Mouse (Mus musculus): Measurements from ENCODE around the gene Sorcs1. TPM values are rescaled to one million over a fixed set of nuclear protein-coding genes. Genes with fewer than 3 reads are reported as not detected.

Sorcs1 gene
- total RNA-seq, 2 experiments from 2014 or later: 0.43 to 0.56 TPM

DNA sequence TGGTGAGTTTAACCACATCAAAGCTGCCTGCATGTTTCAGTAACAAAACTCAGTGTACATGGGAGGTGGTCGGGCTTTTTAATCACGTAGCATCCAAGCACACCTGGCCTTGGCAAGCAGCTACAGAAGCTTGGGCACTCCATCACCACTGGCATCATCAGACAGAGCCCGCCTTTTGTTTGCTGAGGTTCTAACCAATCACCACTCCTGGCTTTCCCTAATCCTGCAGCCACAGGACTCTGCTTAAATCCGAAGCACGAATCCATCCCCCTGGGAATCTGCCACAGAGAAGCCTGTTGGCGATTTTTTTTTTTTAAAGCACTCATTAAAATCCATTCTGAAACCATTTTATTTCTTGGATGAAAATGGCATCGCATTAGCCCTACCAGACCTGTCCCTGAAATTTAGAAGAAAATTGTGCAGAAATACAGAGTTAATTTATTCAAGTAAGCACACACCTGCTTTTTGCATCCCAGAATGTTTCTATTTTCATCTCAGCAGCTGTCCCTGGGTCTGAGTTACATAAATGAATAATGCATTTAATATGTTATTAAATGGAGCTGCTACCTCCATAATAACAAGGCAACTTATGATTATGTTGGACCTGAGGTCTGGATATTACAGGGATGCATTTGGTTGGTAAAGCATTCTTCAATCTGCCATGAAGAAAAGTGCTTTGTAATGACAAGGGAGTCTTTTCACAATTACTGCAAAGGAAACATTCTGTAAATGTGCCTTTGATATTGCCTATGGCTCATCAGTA lies 463.8 kb downstream of the Sorcs1 start:
- no peak for DNase-seq

- DNase-seq: no peak
Measured at GRCm38 (mm10) chr19:50210456-50210855, 468.0 kb downstream of the Sorcs1 start.

DNA sequence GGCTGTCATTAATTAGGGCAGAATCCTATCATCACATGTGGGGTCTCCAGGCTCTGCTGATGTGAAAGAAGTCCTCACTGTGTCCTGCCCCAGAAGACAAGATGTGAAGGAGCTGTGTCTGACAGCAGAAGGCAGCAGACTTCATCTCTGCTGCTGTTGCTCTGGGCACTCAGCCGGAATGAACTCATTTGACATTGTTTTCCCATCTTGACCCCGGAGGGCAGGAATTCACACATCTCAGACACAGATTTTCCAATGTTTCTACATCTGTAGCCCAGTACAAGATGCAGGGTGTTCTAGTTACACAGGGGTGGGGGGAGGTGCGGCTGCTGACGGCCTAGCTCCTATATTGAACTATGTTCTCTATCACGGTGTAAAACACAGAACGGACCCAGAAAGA lies 474.1 kb downstream of the Sorcs1 start:
- DNase-seq: no peak

DNA sequence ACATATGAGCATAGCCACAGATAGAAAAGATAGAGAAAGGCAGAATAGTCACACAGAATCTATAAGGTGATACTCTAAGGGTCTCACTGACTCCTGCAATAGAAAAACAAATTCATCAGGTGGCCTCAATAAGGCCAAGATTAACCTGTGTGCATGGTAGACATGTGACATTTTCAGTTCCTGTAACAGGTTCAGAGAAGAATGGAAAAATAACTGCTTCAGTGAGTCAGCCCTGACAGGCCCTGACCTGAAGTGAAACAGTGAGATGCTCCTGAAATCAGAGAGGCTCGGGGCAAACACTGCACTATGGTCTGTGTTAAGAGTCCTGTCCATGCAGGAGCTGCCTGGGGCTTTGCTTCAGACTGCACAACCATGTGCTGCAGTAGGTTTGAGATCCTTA lies 481.9 kb downstream of the Sorcs1 start:
- no peak for DNase-seq

- DNase-seq: peak in 1 of 2 experiments; percentile 3
Measured at GRCm38 (mm10) chr19:50185769-50186715, 492.4 kb downstream of the Sorcs1 start.

- DNase-seq: peak; percentile 17 to 40
Measured at GRCm38 (mm10) chr19:50184901-50185623, 493.4 kb downstream of the Sorcs1 start.

DNA sequence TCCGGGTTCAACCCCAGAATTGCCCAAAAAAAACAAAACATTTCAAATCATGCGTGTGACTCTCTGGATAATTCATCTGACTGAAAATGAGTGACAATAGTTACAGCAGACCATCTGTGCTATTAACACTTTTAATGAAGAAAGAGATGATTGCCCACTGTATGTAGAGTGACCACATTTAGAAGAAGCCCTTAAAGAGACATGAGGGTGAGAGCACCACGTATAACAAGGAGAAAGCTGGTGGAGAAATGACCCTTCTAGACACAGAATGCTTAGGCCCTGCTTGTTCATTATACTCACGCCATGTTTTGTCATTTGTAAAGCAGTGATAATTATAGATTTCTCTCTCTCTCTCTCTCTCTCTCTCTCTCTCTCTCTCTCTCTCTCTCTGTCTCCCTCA lies 499.6 kb downstream of the Sorcs1 start:
- no peak for DNase-seq

- no peak for DNase-seq
Measured at GRCm38 (mm10) chr19:50178151-50178550, 500.3 kb downstream of the Sorcs1 start.

GRCm38 (mm10) chr19:50171849-50172248 lies 506.6 kb downstream of the Sorcs1 start:
- peak in 1 of 2 experiments; percentile 16 for DNase-seq

DNA sequence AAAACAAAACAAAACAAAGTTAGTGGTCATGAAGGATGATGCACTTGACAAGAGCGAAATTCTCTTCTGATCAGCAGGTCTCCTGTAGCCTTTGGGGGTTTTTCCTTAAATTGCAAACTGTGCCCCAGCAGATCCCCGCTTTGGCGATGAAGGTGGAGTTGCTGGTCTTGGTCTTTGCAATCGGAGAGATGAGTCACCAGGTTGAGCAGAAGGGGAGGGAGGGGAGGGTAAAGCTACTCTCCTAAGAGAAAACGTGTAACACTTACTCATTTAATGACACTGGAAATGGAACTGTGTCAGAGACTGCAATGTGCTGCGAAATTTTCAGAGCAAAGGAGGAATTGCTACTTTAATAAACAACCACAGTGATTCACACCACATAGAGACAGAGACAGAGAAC lies 527.3 kb downstream of the Sorcs1 start:
- no peak for DNase-seq

DNA sequence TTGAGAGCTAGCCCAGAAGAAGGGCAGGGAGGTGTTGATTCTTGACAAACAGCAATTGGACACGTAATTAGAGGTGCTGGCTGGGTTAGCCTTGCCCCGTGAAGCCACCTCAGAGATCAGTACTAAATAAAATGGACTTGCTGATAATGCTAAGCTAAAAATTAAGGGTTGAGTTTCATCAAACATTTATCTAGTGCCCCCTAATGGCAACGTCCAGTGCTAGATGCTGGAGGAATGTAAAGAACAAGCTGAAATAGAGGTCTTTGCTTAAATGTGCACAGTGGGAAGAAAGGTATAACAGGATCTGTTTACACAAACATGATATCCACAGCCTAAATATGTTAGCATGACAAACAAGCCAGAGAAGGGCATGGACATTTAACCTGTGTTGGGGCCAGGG lies 532.5 kb downstream of the Sorcs1 start:
- DNase-seq: no peak

- no peak for DNase-seq
Measured at GRCm38 (mm10) chr19:50141853-50142252, 536.6 kb downstream of the Sorcs1 start.

DNA sequence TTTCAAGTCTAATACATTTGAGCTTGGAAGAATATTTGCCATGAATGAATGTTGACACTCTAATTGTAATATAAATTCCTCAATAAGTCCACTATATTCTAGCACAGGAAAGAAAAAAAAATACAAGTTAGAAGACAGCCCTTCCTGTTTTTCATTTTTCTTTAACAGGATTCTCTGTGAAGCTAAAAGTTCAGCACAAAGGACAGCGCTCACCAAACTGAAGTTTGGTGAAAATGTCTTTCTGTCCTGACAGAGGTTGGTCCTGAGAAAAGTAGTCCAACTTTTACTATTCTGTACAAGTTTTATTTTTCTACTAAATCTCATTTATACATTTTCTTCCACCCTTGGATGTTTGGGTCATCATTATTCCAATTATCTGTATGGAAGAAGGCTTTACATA lies 543.8 kb downstream of the Sorcs1 start:
- DNase-seq: no peak

DNA sequence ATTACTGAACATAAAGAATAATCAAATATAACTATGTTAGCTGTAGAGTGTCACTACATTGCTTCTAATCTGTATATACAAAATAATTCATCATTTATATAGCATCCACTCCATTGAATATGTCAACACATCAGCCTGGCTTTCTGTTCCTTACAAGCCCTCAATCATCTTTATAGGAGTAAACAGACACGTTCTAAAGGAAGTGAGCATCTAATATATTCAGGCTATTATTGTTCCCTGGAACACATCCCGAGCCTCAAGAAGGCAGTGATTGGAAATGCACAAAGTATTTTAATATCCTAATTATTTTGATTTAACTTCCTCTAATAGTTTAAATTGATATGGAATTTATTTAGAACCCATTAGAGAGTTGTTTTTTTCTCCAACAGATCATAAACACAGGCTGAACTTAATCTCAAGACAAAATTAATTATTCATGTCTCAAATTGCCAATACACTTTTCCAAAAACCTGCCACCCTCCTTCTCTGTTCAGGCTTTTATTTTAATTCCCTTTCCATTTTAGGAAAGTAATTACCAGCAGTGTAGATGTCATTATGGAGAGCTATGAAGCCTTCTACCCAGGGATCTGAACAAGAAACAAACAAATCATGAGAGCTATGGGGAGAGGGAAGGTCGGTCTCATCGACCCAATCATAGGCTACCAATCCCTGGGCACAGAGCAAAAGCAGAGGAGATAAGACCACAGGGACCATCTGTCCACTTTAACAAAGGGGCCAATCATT lies 572.4 kb downstream of the Sorcs1 start:
- no peak for DNase-seq

Small RNAs within 50 kb of the gene (microRNA-seq; reads per million reads assigned to microRNA genes)
- gene Gm27749: not detected
